Mouse (Mus musculus) forebrain, embryonic 12.5 days (tissue): ENCODE data around the gene Unc5c. TPM values are rescaled to one million over a fixed set of nuclear protein-coding genes. Genes with fewer than 3 reads are reported as not detected.

ENCODE experiments used
- ATAC-seq: fragments of 200-750 bp; cut with Nextera tagmentation; 2 replicates; pipeline ENCODE4 v1.8.0; 2017; ENCODE audit warnings: moderate TSS enrichment; ENCODE audit not compliant: low FRiP score
- H3K27ac ChIP-seq: fragments of 300-500 bp; sonication (generic); 2 replicates; pipeline ENCODE4 v1.5.1; 2016; ENCODE audit warnings: mild to moderate bottlenecking
- H3K27me3 ChIP-seq: fragments of 300-500 bp; sonication (generic); 2 replicates; pipeline ENCODE4 v1.6.1; 2016; ENCODE audit warnings: mild to moderate bottlenecking
- H3K36me3 ChIP-seq: fragments of 300-500 bp; sonication (generic); replicated peaks from 2 replicates; pipeline ENCODE4 v1.6.1; 2016; ENCODE audit warnings: mild to moderate bottlenecking
- H3K4me1 ChIP-seq: fragments of 300-500 bp; sonication (generic); 2 replicates; pipeline ENCODE4 v1.6.1; 2016
- H3K4me2 ChIP-seq: fragments of 300-500 bp; sonication (generic); 2 replicates; pipeline ENCODE4 v1.6.1; 2016; ENCODE audit warnings: mild to moderate bottlenecking, moderate library complexity
- H3K4me3 ChIP-seq: fragments of 300-500 bp; sonication (generic); replicated peaks from 2 replicates; pipeline ENCODE4 v1.5.1; 2016; ENCODE audit warnings: mild to moderate bottlenecking
- H3K9ac ChIP-seq: fragments of 300-500 bp; sonication (generic); 2 replicates; pipeline ENCODE4 v1.6.1; 2016; ENCODE audit warnings: mild to moderate bottlenecking
- H3K9me3 ChIP-seq: fragments of 300-500 bp; sonication (generic); 2 replicates; pipeline ENCODE4 v1.6.1; 2016
- WGBS: fragments of 180-500 bp; shearing (Covaris S2); methylation state at CpG from one replicate; pipeline ENCODE4 v1.1.7; 2016; 5-methylcytosine and 5-hydroxymethylcytosine counted together
- polyA plus RNA-seq: library from polyadenylated mRNA; unstranded; fragments of >200 nt; fragmentation: Nextera tagmentation; extraction: Ambion mirVana; gene quantifications from 2 replicates; pipeline ENCODE4 v1.2.1, GENCODE M21; 2016

Unc5c gene
- polyA plus RNA-seq, 1 experiment from 2014 or later, result 9.3 TPM

GRCm38 (mm10) chr3:141626935-141627638 lies 162.1 kb downstream of the Unc5c start:
- H3K9me3 ChIP-seq, result no peaks in the 10 kb centered on the region
- no peaks in the 10 kb centered on the region for H3K4me1 ChIP-seq
- H3K27ac ChIP-seq, result no peak overlapping the region
- H3K27me3 ChIP-seq, result no peaks in the 10 kb centered on the region
- WGBS, result 82% methylated on average over 1 of the region's 1 CpGs
- no peaks in the 10 kb centered on the region for H3K36me3 ChIP-seq
- no peak for ATAC-seq
- no peak overlapping the region for H3K4me2 ChIP-seq
- no peak overlapping the region for H3K4me3 ChIP-seq
- no peak overlapping the region for H3K9ac ChIP-seq

DNA sequence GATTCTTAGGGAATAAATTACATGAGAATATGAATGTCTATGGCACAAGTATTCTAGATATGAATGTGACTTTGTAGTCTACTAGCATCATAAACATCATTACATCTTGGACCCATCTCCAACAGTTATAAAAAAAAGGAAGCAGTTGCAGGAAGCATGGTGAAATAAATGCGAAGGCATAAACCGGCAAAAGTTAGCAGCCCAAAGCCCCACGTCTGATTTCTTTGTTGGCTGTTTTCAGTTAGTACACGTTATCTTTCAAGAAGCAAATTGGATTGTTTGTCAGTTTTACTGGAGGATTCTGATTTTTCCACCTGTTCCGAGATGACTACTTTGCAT lies 162.6 kb downstream of the Unc5c start:
- ATAC-seq, result no peak
- no peaks in the 10 kb centered on the region for H3K4me1 ChIP-seq
- H3K4me2 ChIP-seq, result no peak overlapping the region
- no peak overlapping the region for H3K9ac ChIP-seq
- no peak overlapping the region for H3K27ac ChIP-seq
- no peak overlapping the region for H3K4me3 ChIP-seq
- no peaks in the 10 kb centered on the region for H3K36me3 ChIP-seq
- H3K9me3 ChIP-seq, result no peaks in the 10 kb centered on the region
- 88% methylated on average over 5 of the region's 5 CpGs for WGBS
- no peaks in the 10 kb centered on the region for H3K27me3 ChIP-seq

DNA sequence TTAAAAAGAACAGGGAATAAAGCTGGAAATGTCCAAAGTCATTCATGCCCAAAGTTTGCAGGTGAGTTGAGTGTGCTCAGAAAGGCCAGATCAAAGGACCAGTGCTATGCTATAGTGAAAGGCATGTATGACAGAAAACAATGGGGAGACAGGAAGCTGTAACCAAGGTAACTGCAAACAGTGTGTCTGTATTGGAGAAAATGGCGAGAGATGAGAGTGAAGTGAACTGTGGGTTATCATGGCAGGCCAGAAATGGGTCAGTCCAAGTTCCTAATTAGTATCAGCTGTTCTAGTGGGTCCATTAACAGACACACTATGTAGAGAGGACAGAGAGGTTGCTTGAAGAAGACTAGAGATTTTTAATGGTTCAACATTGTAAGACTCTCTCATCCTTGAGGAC lies 164.4 kb downstream of the Unc5c start:
- WGBS, result 26% methylated on average over 1 of the region's 1 CpGs
- no peak for ATAC-seq
- H3K36me3 ChIP-seq, result no peaks in the 10 kb centered on the region
- H3K27ac ChIP-seq, result no peak overlapping the region
- no peaks in the 10 kb centered on the region for H3K27me3 ChIP-seq
- no peaks in the 10 kb centered on the region for H3K4me1 ChIP-seq
- no peaks in the 10 kb centered on the region for H3K9me3 ChIP-seq
- H3K9ac ChIP-seq, result no peak overlapping the region
- no peak overlapping the region for H3K4me2 ChIP-seq
- H3K4me3 ChIP-seq, result no peak overlapping the region

- no peak overlapping the region for H3K27ac ChIP-seq
- H3K9me3 ChIP-seq, result no peaks in the 10 kb centered on the region
- 85% methylated on average over 1 of the region's 1 CpGs for WGBS
- H3K9ac ChIP-seq, result no peak overlapping the region
- no peaks in the 10 kb centered on the region for H3K36me3 ChIP-seq
- H3K4me3 ChIP-seq, result no peak overlapping the region
- no peaks in the 10 kb centered on the region for H3K27me3 ChIP-seq
- ATAC-seq, result no peak
- H3K4me1 ChIP-seq, result 0 out of 2 replicates have a peak, but pooled peaks cover 2% of the 10 kb centered on the region
- no peak overlapping the region for H3K4me2 ChIP-seq
Observed at GRCm38 (mm10) chr3:141637900-141638299, 172.9 kb downstream of the Unc5c start.

DNA sequence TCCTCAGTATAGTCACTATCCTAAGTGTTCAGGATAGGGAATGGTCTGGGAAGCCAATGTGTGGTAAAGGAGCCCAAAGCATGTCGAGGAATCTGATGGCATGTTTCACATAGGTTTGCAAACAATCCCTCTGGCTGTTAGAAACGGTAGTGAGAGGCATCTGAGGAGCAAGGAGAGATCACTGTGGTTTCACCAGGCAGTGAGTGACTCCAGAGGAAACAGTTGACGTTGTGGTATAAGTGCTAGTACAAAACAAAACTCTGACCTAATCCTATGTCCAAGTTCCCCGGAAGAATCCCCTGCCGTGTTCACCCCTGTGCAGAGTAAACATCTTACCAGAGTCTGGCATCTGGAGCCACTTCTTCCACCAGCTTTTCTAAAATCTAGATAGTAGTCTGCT lies 179.2 kb downstream of the Unc5c start:
- H3K27me3 ChIP-seq, result no peaks in the 10 kb centered on the region
- H3K9ac ChIP-seq, result no peak overlapping the region
- WGBS, result 67% methylated on average over 5 of the region's 5 CpGs
- no peak overlapping the region for H3K27ac ChIP-seq
- no peak for ATAC-seq
- H3K4me1 ChIP-seq, result 0 out of 2 replicates have a peak, but pooled peaks cover 2% of the 10 kb centered on the region
- H3K4me2 ChIP-seq, result no peak overlapping the region
- H3K4me3 ChIP-seq, result no peak overlapping the region
- no peaks in the 10 kb centered on the region for H3K36me3 ChIP-seq
- no peaks in the 10 kb centered on the region for H3K9me3 ChIP-seq

GRCm38 (mm10) chr3:141646588-141646987 lies 181.6 kb downstream of the Unc5c start:
- Histone ChIP-seq H3K4me3 (no peak overlapping the region), H3K4me2 (no peak overlapping the region), H3K4me1 (no peaks in the 10 kb centered on the region; the same call in 1 of the 2 replicates), H3K36me3 (no peaks in the 10 kb centered on the region), H3K27me3 (no peaks in the 10 kb centered on the region), H3K9ac (no peak overlapping the region), H3K9me3 (no peaks in the 10 kb centered on the region), H3K27ac (no peak overlapping the region)
- ATAC-seq, result no peak
- WGBS, result 94% methylated on average over 2 of the region's 2 CpGs

GRCm38 (mm10) chr3:141650658-141651057 lies 185.6 kb downstream of the Unc5c start:
- H3K9me3 ChIP-seq, result no peaks in the 10 kb centered on the region
- 45% methylated on average over 3 of the region's 3 CpGs for WGBS
- no peak overlapping the region for H3K27ac ChIP-seq
- no peaks in the 10 kb centered on the region for H3K27me3 ChIP-seq
- no peaks in the 10 kb centered on the region for H3K36me3 ChIP-seq
- no peaks in the 10 kb centered on the region; the same call in 1 of the 2 replicates for H3K4me1 ChIP-seq
- no peak overlapping the region for H3K4me3 ChIP-seq
- no peak overlapping the region for H3K9ac ChIP-seq
- H3K4me2 ChIP-seq, result no peak overlapping the region
- no peak for ATAC-seq

DNA sequence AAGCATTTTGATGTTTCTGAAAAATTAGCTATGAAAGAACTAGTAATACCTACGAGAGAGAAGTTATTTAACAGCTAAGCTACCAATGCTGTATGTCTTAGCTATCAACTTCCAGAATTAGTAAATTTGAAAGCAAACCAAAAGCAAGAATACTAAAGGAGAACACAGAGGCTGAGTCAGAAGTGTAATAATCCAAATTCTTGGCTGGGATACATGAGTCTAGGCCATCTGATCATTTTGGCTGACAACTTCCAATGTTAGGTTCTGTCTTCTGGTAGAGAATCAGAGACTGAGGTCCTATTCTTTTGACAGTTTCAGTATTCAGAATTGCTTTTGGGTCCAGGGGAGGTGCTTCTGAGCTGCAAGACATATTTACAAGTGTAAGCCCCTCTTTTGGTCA lies 188.9 kb downstream of the Unc5c start:
- WGBS, result 79% methylated on average over 1 of the region's 1 CpGs
- ATAC-seq, result no peak
- no peak overlapping the region for H3K27ac ChIP-seq
- H3K9ac ChIP-seq, result no peak overlapping the region
- H3K36me3 ChIP-seq, result no peaks in the 10 kb centered on the region
- no peak overlapping the region for H3K4me3 ChIP-seq
- no peaks in the 10 kb centered on the region for H3K9me3 ChIP-seq
- no peaks in the 10 kb centered on the region for H3K27me3 ChIP-seq
- H3K4me2 ChIP-seq, result no peak overlapping the region
- H3K4me1 ChIP-seq, result peaks cover 1% of the 10 kb centered on the region; the same call in 1 of the 2 replicates

DNA sequence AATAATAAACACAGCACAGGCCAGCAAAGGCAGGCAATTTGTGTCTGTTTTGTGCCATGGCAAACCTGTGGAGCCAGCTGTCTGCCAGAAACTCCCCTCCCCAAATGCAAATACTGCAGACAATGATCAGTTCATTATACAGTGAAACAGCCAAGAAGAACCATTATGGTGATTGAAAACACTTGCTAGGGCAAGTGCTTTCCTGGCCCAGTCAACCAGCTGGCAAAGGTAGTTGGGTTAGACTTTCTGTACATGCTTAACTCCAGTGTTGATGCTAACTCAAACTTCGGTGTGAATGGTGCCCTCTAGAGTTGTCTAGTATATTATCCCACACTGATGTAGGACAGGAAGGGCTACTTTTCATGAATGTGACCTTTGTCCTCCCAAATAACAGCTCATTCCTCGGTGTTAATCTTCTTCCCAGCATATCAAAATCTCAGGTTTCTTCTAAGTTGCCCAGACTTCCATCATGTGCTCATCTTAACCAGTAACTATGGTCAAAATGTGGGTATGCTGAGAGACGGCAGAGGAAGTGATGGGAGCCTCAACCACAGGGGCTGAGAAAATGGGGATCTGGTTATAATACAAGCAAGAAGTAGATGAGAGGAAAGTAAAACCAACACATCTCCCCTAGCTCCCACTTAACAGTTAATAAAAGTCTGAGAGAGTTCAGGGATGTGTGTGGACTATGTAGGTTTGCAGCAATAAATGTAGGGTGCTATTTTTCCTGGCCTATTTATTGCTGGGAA lies 194.2 kb downstream of the Unc5c start:
- Histone ChIP-seq H3K4me3 (no peak overlapping the region), H3K27me3 (no peaks in the 10 kb centered on the region), H3K9me3 (no peaks in the 10 kb centered on the region), H3K4me1 (peaks cover 3% of the 10 kb centered on the region; the same call in 1 of the 2 replicates), H3K36me3 (no peaks in the 10 kb centered on the region), H3K9ac (no peak overlapping the region), H3K4me2 (no peak overlapping the region), H3K27ac (no peak overlapping the region)
- ATAC-seq, result no peak
- WGBS, result 71% methylated on average over 3 of the region's 3 CpGs

GRCm38 (mm10) chr3:141660065-141661062 lies 195.3 kb downstream of the Unc5c start:
- WGBS, result 69% methylated on average over 15 of the region's 15 CpGs
- ATAC-seq, result no peak
- no peaks in the 10 kb centered on the region for H3K36me3 ChIP-seq
- H3K4me2 ChIP-seq, result no peak overlapping the region
- no peak overlapping the region for H3K27ac ChIP-seq
- H3K9ac ChIP-seq, result no peak overlapping the region
- H3K4me3 ChIP-seq, result no peak overlapping the region
- H3K4me1 ChIP-seq, result peaks cover 3% of the 10 kb centered on the region; the same call in 1 of the 2 replicates
- H3K9me3 ChIP-seq, result no peaks in the 10 kb centered on the region
- no peaks in the 10 kb centered on the region for H3K27me3 ChIP-seq

- Histone ChIP-seq H3K27ac (no peak overlapping the region), H3K9ac (no peak overlapping the region), H3K27me3 (0 out of 2 replicates have a peak, but pooled peaks cover 5% of the 10 kb centered on the region), H3K9me3 (no peaks in the 10 kb centered on the region), H3K4me2 (no peak overlapping the region), H3K4me3 (no peak overlapping the region), H3K4me1 (peaks cover 10% of the 10 kb centered on the region; the same call in 1 of the 2 replicates), H3K36me3 (no peaks in the 10 kb centered on the region)
- no peak for ATAC-seq
- 65% methylated on average over 2 of the region's 2 CpGs for WGBS
Observed at GRCm38 (mm10) chr3:141689113-141689512, 224.1 kb downstream of the Unc5c start.

- Histone ChIP-seq H3K4me3 (no peak overlapping the region), H3K36me3 (no peaks in the 10 kb centered on the region), H3K9me3 (no peaks in the 10 kb centered on the region), H3K4me2 (no peak overlapping the region), H3K9ac (no peak overlapping the region), H3K27ac (no peak overlapping the region), H3K27me3 (0 out of 2 replicates have a peak, but pooled peaks cover 5% of the 10 kb centered on the region), H3K4me1 (peaks cover 10% of the 10 kb centered on the region; the same call in 1 of the 2 replicates)
- 87% methylated on average over 1 of the region's 1 CpGs for WGBS
- no peak for ATAC-seq
Observed at GRCm38 (mm10) chr3:141690676-141691075, 225.7 kb downstream of the Unc5c start.
